Mouse (Mus musculus) hindbrain, embryonic 16.5 days (tissue): Measurements from ENCODE around the gene Ugt2b34. TPM values are rescaled to one million over a fixed set of nuclear protein-coding genes. Genes with fewer than 3 reads are reported as not detected.

Source experiments
- ATAC-seq: fragments of 200-750 bp; cut with Nextera tagmentation; 2 replicates; pipeline ENCODE4 v1.8.0; 2017; ENCODE audit warnings: moderate TSS enrichment, moderate library complexity
- H3K27ac ChIP-seq: fragments of 300-500 bp; sonication (generic); 2 replicates; pipeline ENCODE4 v1.5.1; 2014; ENCODE audit warnings: low read depth, mild to moderate bottlenecking, control low read depth, low read length, moderate library complexity
- H3K27me3 ChIP-seq: fragments of 300-500 bp; sonication (generic); replicated peaks from 2 replicates; pipeline ENCODE4 v1.6.1; 2014; ENCODE audit warnings: low read length; ENCODE audit not compliant: control insufficient read depth, insufficient read depth
- H3K36me3 ChIP-seq: fragments of 300-500 bp; sonication (generic); 2 replicates; pipeline ENCODE4 v1.6.1; 2014; ENCODE audit warnings: mild to moderate bottlenecking, low read length, moderate library complexity, mixed read lengths; ENCODE audit not compliant: control insufficient read depth, insufficient read depth
- H3K4me1 ChIP-seq: fragments of 300-500 bp; sonication (generic); 2 replicates; pipeline ENCODE4 v1.6.1; 2014; ENCODE audit warnings: low read depth, low read length; ENCODE audit not compliant: control insufficient read depth, insufficient read depth
- H3K4me2 ChIP-seq: fragments of 300-500 bp; sonication (generic); 2 replicates; pipeline ENCODE4 v1.6.1; 2014; ENCODE audit warnings: mild to moderate bottlenecking, low read length, control low read depth, moderate library complexity
- H3K4me3 ChIP-seq: fragments of 300-500 bp; sonication (generic); 2 replicates; pipeline ENCODE4 v1.5.1; 2014; ENCODE audit warnings: mild to moderate bottlenecking, low read length, control low read depth, moderate library complexity
- H3K9ac ChIP-seq: fragments of 300-500 bp; sonication (generic); 2 replicates; pipeline ENCODE4 v1.6.1; 2014; ENCODE audit warnings: low read depth, mild to moderate bottlenecking, control low read depth, low read length, moderate library complexity
- H3K9me3 ChIP-seq: fragments of 300-500 bp; sonication (generic); 2 replicates; pipeline ENCODE4 v1.6.1; 2014; ENCODE audit warnings: mild to moderate bottlenecking, low read length, moderate library complexity; ENCODE audit not compliant: control insufficient read depth
- WGBS: fragments of 180-500 bp; shearing (Covaris S2); extraction: QIAGEN DNeasy Blood & Tissue Kit; methylation state at CpG from one replicate; pipeline ENCODE4 v1.1.7; 2014; 5-methylcytosine and 5-hydroxymethylcytosine counted together
- polyA plus RNA-seq: library from polyadenylated mRNA; unstranded; fragments of >200 nt; fragmentation: Nextera tagmentation; extraction: Ambion mirVana; gene quantifications from 2 replicates; pipeline ENCODE4 v1.2.1, GENCODE M21; 2015

Ugt2b34 gene
- polyA plus RNA-seq, result not detected in 2 replicates

- Histone ChIP-seq H3K27ac (no peak within 1 kb of the TSS), H3K9me3 (no peaks in the 10 kb centered on the region), H3K4me1 (no peaks in the 10 kb centered on the region), H3K9ac (no peak within 1 kb of the TSS), H3K4me3 (no peak within 1 kb of the TSS), H3K36me3 (no peaks in the 10 kb centered on the region), H3K4me2 (no peak within 1 kb of the TSS), H3K27me3 (no peaks in the 10 kb centered on the region)
- no peak for ATAC-seq
- 65% methylated on average over 1 of the region's 1 CpGs for WGBS
These were observed at the start of gene Ugt2b34 for GRCm38 (mm10) chr5:86906758-86907157. Gene Ugt2b34 (minus strand): TSS chr5:86906937.

GRCm38 (mm10) chr5:86942111-86942510, 35.4 kb upstream of the Ugt2b34 start:
- Histone ChIP-seq H3K9ac (no peak overlapping the region), H3K4me1 (no peaks in the 10 kb centered on the region), H3K9me3 (no peaks in the 10 kb centered on the region), H3K4me3 (no peak overlapping the region), H3K27me3 (no peaks in the 10 kb centered on the region), H3K4me2 (no peak overlapping the region), H3K27ac (no peak overlapping the region), H3K36me3 (no peaks in the 10 kb centered on the region)
- WGBS, result 90% methylated on average over 2 of the region's 2 CpGs
- ATAC-seq, result no peak

- Histone ChIP-seq H3K9me3 (no peaks in the 10 kb centered on the region), H3K9ac (no peak within 1 kb of the TSS), H3K36me3 (no peaks in the 10 kb centered on the region), H3K27me3 (no peaks in the 10 kb centered on the region), H3K4me3 (no peak within 1 kb of the TSS), H3K4me1 (no peaks in the 10 kb centered on the region), H3K27ac (no peak within 1 kb of the TSS), H3K4me2 (no peak within 1 kb of the TSS)
- ATAC-seq, result no peak
- WGBS, result 87% methylated on average over 2 of the region's 2 CpGs
These were observed 19.7 kb upstream of the Ugt2b34 start, which contains the start of gene Ugt2b1 for GRCm38 (mm10) chr5:86926426-86926825. Gene Ugt2b1 (minus strand): TSS chr5:86926530.

GRCm38 (mm10) chr5:86920661-86921233, 14.0 kb upstream of the Ugt2b34 start:
- Histone ChIP-seq H3K4me2 (no peak overlapping the region), H3K4me1 (no peaks in the 10 kb centered on the region), H3K36me3 (no peaks in the 10 kb centered on the region), H3K4me3 (no peak overlapping the region), H3K9ac (no peak overlapping the region), H3K27ac (no peak overlapping the region), H3K27me3 (no peaks in the 10 kb centered on the region), H3K9me3 (no peaks in the 10 kb centered on the region)
- no peak for ATAC-seq
- WGBS, result 78% methylated on average over 3 of the region's 3 CpGs

- H3K27ac ChIP-seq, result no peak overlapping the region
- H3K4me3 ChIP-seq, result no peak overlapping the region
- H3K4me2 ChIP-seq, result no peak overlapping the region
- no peaks in the 10 kb centered on the region for H3K4me1 ChIP-seq
- H3K36me3 ChIP-seq, result no peaks in the 10 kb centered on the region
- no peak overlapping the region for H3K9ac ChIP-seq
- no peaks in the 10 kb centered on the region for H3K9me3 ChIP-seq
- no peaks in the 10 kb centered on the region for H3K27me3 ChIP-seq
- no peak for ATAC-seq
- 89% methylated on average over 3 of the region's 3 CpGs for WGBS
These were observed 4.8 kb upstream of the Ugt2b34 start for GRCm38 (mm10) chr5:86911357-86912099.

DNA sequence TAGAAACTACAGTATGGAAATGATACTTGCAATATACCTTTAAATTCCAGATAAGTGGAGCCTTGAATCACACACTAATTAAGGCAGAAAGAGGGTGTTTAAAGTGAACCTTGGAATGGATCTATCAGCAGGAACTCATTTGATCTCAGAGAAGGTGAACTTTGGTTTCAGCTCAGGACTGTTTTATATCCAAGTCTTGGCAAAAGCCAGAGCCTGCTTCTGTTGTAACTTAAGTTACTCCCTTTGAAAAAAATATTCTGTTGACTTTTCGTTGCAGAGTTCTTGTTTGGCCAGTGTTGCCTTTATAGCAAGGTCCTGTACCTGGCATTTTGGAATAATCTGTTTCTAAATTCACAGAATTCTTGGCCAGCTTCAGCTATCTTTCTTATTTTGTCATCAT, 4.0 kb upstream of the Ugt2b34 start:
- H3K27me3 ChIP-seq, result no peaks in the 10 kb centered on the region
- WGBS, result 73% methylated on average over 1 of the region's 1 CpGs
- no peak overlapping the region for H3K9ac ChIP-seq
- no peak for ATAC-seq
- no peak overlapping the region for H3K27ac ChIP-seq
- H3K4me1 ChIP-seq, result no peaks in the 10 kb centered on the region
- no peak overlapping the region for H3K4me3 ChIP-seq
- no peak overlapping the region for H3K4me2 ChIP-seq
- H3K36me3 ChIP-seq, result no peaks in the 10 kb centered on the region
- no peaks in the 10 kb centered on the region for H3K9me3 ChIP-seq

DNA sequence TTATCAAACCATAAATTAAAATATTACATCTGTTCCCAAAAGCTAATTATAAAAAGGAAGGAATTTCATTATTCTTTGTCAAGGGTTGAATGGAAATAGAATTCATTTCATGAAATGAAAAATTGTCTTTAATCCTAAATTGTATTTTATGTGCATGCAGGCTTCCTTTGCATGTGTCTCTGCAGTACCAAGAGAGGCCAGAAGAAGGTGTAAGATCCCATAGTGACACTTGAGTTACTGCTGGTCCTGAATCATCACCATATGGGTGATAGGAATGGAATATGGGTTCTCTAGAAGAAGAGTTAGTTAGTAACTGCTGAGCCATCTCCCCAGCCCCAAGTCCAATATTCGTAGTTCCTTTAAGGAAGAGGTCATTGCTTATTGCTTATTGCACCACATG, 16.8 kb downstream of the Ugt2b34 start:
- H3K9me3 ChIP-seq, result no peaks in the 10 kb centered on the region; the same call in 1 of the 2 replicates
- WGBS, result 82% methylated on average over 1 of the region's 1 CpGs

DNA sequence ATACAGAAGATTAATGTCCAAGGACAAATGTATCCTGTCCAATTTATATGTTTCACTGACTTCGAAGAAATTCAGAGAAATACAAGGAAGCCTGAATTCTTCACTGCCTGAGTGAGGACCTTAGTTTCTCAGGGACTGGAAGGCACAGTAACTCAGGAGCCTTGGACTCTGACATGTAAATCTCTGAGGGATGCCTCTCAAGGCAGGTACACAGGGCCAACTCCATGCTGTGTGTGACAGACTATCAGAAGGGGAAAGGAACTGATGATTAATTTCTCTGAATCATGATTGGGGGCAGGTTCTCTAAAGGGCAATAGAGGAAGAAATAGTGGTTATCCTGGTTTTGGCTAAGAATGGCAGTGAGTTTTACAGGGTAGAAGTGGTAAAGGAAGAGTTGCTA, 18.3 kb downstream of the Ugt2b34 start:
- H3K27ac ChIP-seq, result no peak overlapping the region
- WGBS, result 85% methylated on average over 1 of the region's 1 CpGs
- H3K27me3 ChIP-seq, result no peaks in the 10 kb centered on the region
- no peaks in the 10 kb centered on the region for H3K9me3 ChIP-seq
- H3K36me3 ChIP-seq, result no peaks in the 10 kb centered on the region
- H3K9ac ChIP-seq, result no peak overlapping the region
- no peak overlapping the region for H3K4me3 ChIP-seq
- no peaks in the 10 kb centered on the region for H3K4me1 ChIP-seq
- H3K4me2 ChIP-seq, result no peak overlapping the region
- ATAC-seq, result no peak

More for the DNA sequence above, 16.8 kb downstream of the Ugt2b34 start:
- Histone ChIP-seq H3K9ac (no peak overlapping the region), H3K36me3 (no peaks in the 10 kb centered on the region), H3K4me2 (no peak overlapping the region), H3K4me1 (no peaks in the 10 kb centered on the region), H3K4me3 (no peak overlapping the region), H3K27ac (no peak overlapping the region), H3K27me3 (no peaks in the 10 kb centered on the region)
- ATAC-seq, result no peak

- no peaks in the 10 kb centered on the region for H3K27me3 ChIP-seq
- H3K4me1 ChIP-seq, result no peaks in the 10 kb centered on the region
- H3K27ac ChIP-seq, result no peak overlapping the region
- no peak overlapping the region for H3K4me3 ChIP-seq
- no peak overlapping the region for H3K4me2 ChIP-seq
- H3K9me3 ChIP-seq, result no peaks in the 10 kb centered on the region
- H3K36me3 ChIP-seq, result no peaks in the 10 kb centered on the region
- no peak overlapping the region for H3K9ac ChIP-seq
- no peak for ATAC-seq
- WGBS, result 89% methylated on average over 1 of the region's 1 CpGs
These were observed 19.7 kb downstream of the Ugt2b34 start for GRCm38 (mm10) chr5:86887081-86887480.
